Comparison of ENCODE assay signal across 40 mouse cellular contexts in the genomic region with DNA sequence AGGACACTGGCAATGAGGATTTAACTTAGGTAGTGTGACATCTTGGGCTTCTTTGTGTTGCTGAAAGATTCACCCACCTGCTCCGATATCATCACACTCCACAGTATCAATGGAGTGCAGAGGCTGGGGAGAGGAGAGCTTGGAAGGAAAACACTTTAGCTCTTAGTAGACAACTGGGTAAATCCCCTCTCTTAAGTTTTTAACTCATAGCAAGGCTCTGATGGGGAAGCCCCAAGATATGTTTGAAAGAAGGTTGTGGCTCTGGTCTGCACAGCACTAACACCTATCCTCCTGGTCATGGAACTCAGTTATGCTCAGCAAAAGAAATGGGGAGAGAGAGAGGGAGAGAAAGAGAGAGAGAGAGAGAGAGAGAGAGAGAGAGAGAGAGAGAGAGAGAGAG. TPM values are rescaled to one million over a fixed set of nuclear protein-coding genes. Genes with fewer than 3 reads are reported as not detected.
"Had no signal": no experiment of that assay in that cellular context is flagged by ENCODE, and none has a peak within 500 bp of the region (broad histone marks: within the 10 kb centered on the region; RNA-seq: fewer than 3 reads in every experiment).

No protein-coding gene starts in this region.

- H3K4me3 ChIP-seq: limb, embryonic 10.5 days; limb, embryonic 12.5 days; limb, embryonic 13.5 days; limb, embryonic 15.5 days; liver, embryonic 12.5 days; liver, embryonic 13.5 days; liver, embryonic 15.5 days; lung, embryonic 15.5 days; megakaryocyte, embryonic 14.5 days; midbrain, embryonic 10.5 days; midbrain, embryonic 12.5 days; midbrain, embryonic 13.5 days; midbrain, embryonic 15.5 days; myocyte; neural tube, embryonic 12.5 days had no signal

- H3K36me3 ChIP-seq: limb, embryonic 10.5 days; limb, embryonic 12.5 days; limb, embryonic 13.5 days; limb, embryonic 15.5 days; liver, embryonic 12.5 days; liver, embryonic 13.5 days; liver, embryonic 15.5 days; lung, embryonic 15.5 days; midbrain, embryonic 10.5 days; midbrain, embryonic 12.5 days; midbrain, embryonic 13.5 days; midbrain, embryonic 15.5 days; neural tube, embryonic 12.5 days had no signal

- H3K9me3 ChIP-seq: limb, embryonic 10.5 days; limb, embryonic 12.5 days; limb, embryonic 13.5 days; limb, embryonic 15.5 days; liver, embryonic 12.5 days; liver, embryonic 13.5 days; liver, embryonic 15.5 days; lung, embryonic 15.5 days; megakaryocyte, embryonic 14.5 days; midbrain, embryonic 10.5 days; midbrain, embryonic 12.5 days; midbrain, embryonic 13.5 days; midbrain, embryonic 15.5 days; neural tube, embryonic 12.5 days had no signal

- DNase-seq: left cerebral cortex, postnatal 4 days; liver; liver, embryonic 13.5 days; liver, postnatal 0 days; lung, adult 18-20 months; lung, adult 2 months; lung, embryonic 14.5 days; lung, postnatal 10 days; lung, postnatal 14 days; lung, postnatal 36 days; lung, postnatal 4 days; midbrain, embryonic 14.5 days had no signal

- H3K4me2 ChIP-seq: limb, embryonic 12.5 days; limb, embryonic 13.5 days; limb, embryonic 15.5 days; liver, embryonic 11.5 days; liver, embryonic 12.5 days; liver, embryonic 13.5 days; liver, embryonic 15.5 days; lung, embryonic 14.5 days; lung, embryonic 15.5 days; midbrain, embryonic 11.5 days; midbrain, embryonic 12.5 days; midbrain, embryonic 13.5 days; midbrain, embryonic 15.5 days; neural tube, embryonic 12.5 days had no signal

- H3K27ac ChIP-seq: limb, embryonic 10.5 days; limb, embryonic 12.5 days; limb, embryonic 13.5 days; limb, embryonic 15.5 days; liver, embryonic 12.5 days; liver, embryonic 13.5 days; liver, embryonic 14.5 days; liver, embryonic 15.5 days; lung, embryonic 15.5 days; macrophage; midbrain, embryonic 10.5 days; midbrain, embryonic 12.5 days; midbrain, embryonic 13.5 days; midbrain, embryonic 15.5 days; neural tube, embryonic 12.5 days had no signal

- H3K9ac ChIP-seq: limb, embryonic 12.5 days; limb, embryonic 13.5 days; limb, embryonic 15.5 days; liver, embryonic 12.5 days; liver, embryonic 13.5 days; liver, embryonic 14.5 days; liver, embryonic 15.5 days; liver, postnatal 0 days; lung, embryonic 14.5 days; lung, embryonic 15.5 days; midbrain, embryonic 12.5 days; midbrain, embryonic 13.5 days; midbrain, embryonic 15.5 days; neural tube, embryonic 12.5 days had no signal

- H3K4me1 ChIP-seq: limb, embryonic 10.5 days; limb, embryonic 12.5 days; limb, embryonic 13.5 days; limb, embryonic 15.5 days; liver, embryonic 12.5 days; liver, embryonic 13.5 days; liver, embryonic 15.5 days; lung, embryonic 15.5 days; midbrain, embryonic 10.5 days; midbrain, embryonic 12.5 days; midbrain, embryonic 13.5 days; midbrain, embryonic 15.5 days; neural tube, embryonic 12.5 days had no signal

- H3K27me3 ChIP-seq: limb, embryonic 13.5 days; limb, embryonic 15.5 days; liver, embryonic 12.5 days; liver, embryonic 13.5 days; liver, embryonic 15.5 days; lung, embryonic 15.5 days; midbrain, embryonic 12.5 days; midbrain, embryonic 13.5 days; midbrain, embryonic 15.5 days; neural tube, embryonic 12.5 days had no signal

RNA-seq across cellular contexts. Expression of a gene that starts 32.2 kb away (rescaled TPM):
- total RNA-seq: left cerebral cortex, postnatal 10 days; left cerebral cortex, postnatal 14 days; left cerebral cortex, postnatal 25 days; left cerebral cortex, postnatal 36 days; megakaryocyte progenitor cell, adult 5-6 weeks; megakaryocyte, adult 5-6 weeks; megakaryocyte-erythroid progenitor cell, adult 5-6 weeks; monocyte, adult 5-6 weeks had no signal
- polyA plus RNA-seq: limb, embryonic 10.5 days; limb, embryonic 11.5 days; limb, embryonic 12.5 days; midbrain, embryonic 10.5 days; midbrain, embryonic 11.5 days; midbrain, embryonic 12.5 days; midbrain, embryonic 14.5 days; midbrain, postnatal 0 days; myocyte; neural tube, embryonic 12.5 days had no signal
